Mouse (Mus musculus): ENCODE data around the gene Bfsp1. TPM values are rescaled to one million over a fixed set of nuclear protein-coding genes. Genes with fewer than 3 reads are reported as not detected.

The Bfsp1 gene
- polyA plus RNA-seq, 1 experiment from 2014 or later = 1.6 TPM

GRCm38 (mm10) chr2:143882606-143883288 lies 19.8 kb upstream of the Bfsp1 start:
- H3K4me3 ChIP-seq (ENCODE audit: low read depth, low read length) = no peak overlapping the region
- H3K4me1 ChIP-seq (replicated peaks; ENCODE audit: control insufficient read depth, insufficient read depth) = no peaks in the 10 kb centered on the region
- TF ChIP-seq EP300 (optimal IDR thresholded peaks at IDR 0.05) (no peak), CTCF (IDR thresholded peaks at IDR 0.05; ENCODE audit: low read depth) (no peak)
- H3K9ac ChIP-seq (ENCODE audit: low read length) = no peak overlapping the region
- WGBS = 84% methylated on average over 10 of the region's 10 CpGs
- H3K9me3 ChIP-seq (ENCODE audit: control insufficient read depth, low read length) = no peaks in the 10 kb centered on the region
- H3K4me2 ChIP-seq (replicated peaks; ENCODE audit: low read depth) = no peak overlapping the region
- H3K36me3 ChIP-seq (ENCODE audit: control insufficient read depth, insufficient read depth, low read length) = no peaks in the 10 kb centered on the region
- H3K27me3 ChIP-seq (ENCODE audit: control insufficient read depth, insufficient read depth, low read length) = no peaks in the 10 kb centered on the region
- no peak for ATAC-seq (ENCODE audit: low FRiP score, low TSS enrichment)
- H3K27ac ChIP-seq (replicated peaks) = no peak overlapping the region
- DNase-seq (ENCODE audit: low spot score) = no peak

- Histone ChIP-seq H3K9me3 (ENCODE audit: control insufficient read depth, low read length) (no peaks in the 10 kb centered on the region), H3K27me3 (ENCODE audit: control insufficient read depth, insufficient read depth, low read length) (no peaks in the 10 kb centered on the region), H3K4me2 (replicated peaks; ENCODE audit: low read depth) (no peak overlapping the region), H3K4me3 (ENCODE audit: low read depth, low read length) (no peak overlapping the region), H3K9ac (ENCODE audit: low read length) (no peak overlapping the region), H3K27ac (replicated peaks) (no peak overlapping the region), H3K4me1 (replicated peaks; ENCODE audit: control insufficient read depth, insufficient read depth) (no peaks in the 10 kb centered on the region), H3K36me3 (ENCODE audit: control insufficient read depth, insufficient read depth, low read length) (no peaks in the 10 kb centered on the region)
- WGBS = 87% methylated on average over 4 of the region's 4 CpGs
- ATAC-seq (ENCODE audit: low FRiP score, low TSS enrichment) (no peak), DNase-seq (ENCODE audit: low spot score) (no peak)
- TF ChIP-seq CTCF (IDR thresholded peaks at IDR 0.05; ENCODE audit: low read depth) = no peak
- TF ChIP-seq EP300 (optimal IDR thresholded peaks at IDR 0.05) = no peak
These were observed 19.0 kb upstream of the Bfsp1 start for GRCm38 (mm10) chr2:143882002-143882401.

- no peak overlapping the region for H3K4me2 ChIP-seq (replicated peaks; ENCODE audit: low read depth)
- no peaks in the 10 kb centered on the region for H3K27me3 ChIP-seq (ENCODE audit: control insufficient read depth, insufficient read depth, low read length)
- H3K4me1 ChIP-seq (replicated peaks; ENCODE audit: control insufficient read depth, insufficient read depth) = no peaks in the 10 kb centered on the region
- no peaks in the 10 kb centered on the region for H3K36me3 ChIP-seq (ENCODE audit: control insufficient read depth, insufficient read depth, low read length)
- no peak overlapping the region for H3K4me3 ChIP-seq (ENCODE audit: low read depth, low read length)
- whole genome bisulfite sequencing = 81% methylated on average over 6 of the region's 6 CpGs
- TF ChIP-seq CTCF (IDR thresholded peaks at IDR 0.05; ENCODE audit: low read depth) = no peak
- no peak for TF ChIP-seq EP300 (optimal IDR thresholded peaks at IDR 0.05)
- no peaks in the 10 kb centered on the region for H3K9me3 ChIP-seq (ENCODE audit: control insufficient read depth, low read length)
- ATAC-seq (ENCODE audit: low FRiP score, low TSS enrichment) = no peak
- DNase-seq (ENCODE audit: low spot score) = no peak
- H3K9ac ChIP-seq (ENCODE audit: low read length) = no peak overlapping the region
- no peak overlapping the region for H3K27ac ChIP-seq (replicated peaks)
These were observed 16.3 kb upstream of the Bfsp1 start for GRCm38 (mm10) chr2:143879311-143879710.

GRCm38 (mm10) chr2:143876929-143877632 lies 14.1 kb upstream of the Bfsp1 start:
- Histone ChIP-seq H3K27ac (replicated peaks) (no peak overlapping the region), H3K9ac (ENCODE audit: low read length) (no peak overlapping the region), H3K36me3 (ENCODE audit: control insufficient read depth, insufficient read depth, low read length) (no peaks in the 10 kb centered on the region), H3K4me3 (ENCODE audit: low read depth, low read length) (no peak overlapping the region), H3K27me3 (ENCODE audit: control insufficient read depth, insufficient read depth, low read length) (no peaks in the 10 kb centered on the region), H3K9me3 (ENCODE audit: control insufficient read depth, low read length) (no peaks in the 10 kb centered on the region), H3K4me1 (replicated peaks; ENCODE audit: control insufficient read depth, insufficient read depth) (no peaks in the 10 kb centered on the region), H3K4me2 (replicated peaks; ENCODE audit: low read depth) (no peak overlapping the region)
- TF ChIP-seq CTCF (IDR thresholded peaks at IDR 0.05; ENCODE audit: low read depth) (peak; percentile 69), EP300 (optimal IDR thresholded peaks at IDR 0.05) (no peak)
- DNase-seq (ENCODE audit: low spot score) = peak; percentile 30
- no peak for ATAC-seq (ENCODE audit: low FRiP score, low TSS enrichment)
- WGBS = 61% methylated on average over 4 of the region's 4 CpGs

GRCm38 (mm10) chr2:143876026-143876425 lies 13.1 kb upstream of the Bfsp1 start:
- Histone ChIP-seq H3K27me3 (ENCODE audit: control insufficient read depth, insufficient read depth, low read length) (no peaks in the 10 kb centered on the region), H3K9me3 (ENCODE audit: control insufficient read depth, low read length) (no peaks in the 10 kb centered on the region), H3K4me1 (replicated peaks; ENCODE audit: control insufficient read depth, insufficient read depth) (no peaks in the 10 kb centered on the region), H3K27ac (replicated peaks) (no peak overlapping the region), H3K4me2 (replicated peaks; ENCODE audit: low read depth) (no peak overlapping the region), H3K36me3 (ENCODE audit: control insufficient read depth, insufficient read depth, low read length) (no peaks in the 10 kb centered on the region), H3K9ac (ENCODE audit: low read length) (no peak overlapping the region), H3K4me3 (ENCODE audit: low read depth, low read length) (no peak overlapping the region)
- TF ChIP-seq CTCF (IDR thresholded peaks at IDR 0.05; ENCODE audit: low read depth) (no peak), EP300 (optimal IDR thresholded peaks at IDR 0.05) (no peak)
- WGBS = 43% methylated on average over 1 of the region's 1 CpGs
- DNase-seq (ENCODE audit: low spot score) (no peak), ATAC-seq (ENCODE audit: low FRiP score, low TSS enrichment) (no peak)

Measured in stomach, postnatal 0 days (tissue).